Mouse (Mus musculus) heart, adult 18-20 months (tissue): Measurements from ENCODE around the gene Abcc12. TPM values are rescaled to one million over a fixed set of nuclear protein-coding genes. Genes with fewer than 3 reads are reported as not detected.

Experiments
- DNase-seq, 2 experiments: peaks; one replicate each; pipeline ENCODE4 v3.0.0; 2021 to 2022; ENCODE audit warnings: mixed read lengths in 1 of 2
- total RNA-seq, 2 experiments: library from RNA; stranded (reverse); gene quantifications; 2 replicates each; pipeline ENCODE4 v1.2.3; 2021

The Abcc12 gene
- total RNA-seq, 2 experiments from 2014 or later: 0.10 TPM; not detected in 1

DNA sequence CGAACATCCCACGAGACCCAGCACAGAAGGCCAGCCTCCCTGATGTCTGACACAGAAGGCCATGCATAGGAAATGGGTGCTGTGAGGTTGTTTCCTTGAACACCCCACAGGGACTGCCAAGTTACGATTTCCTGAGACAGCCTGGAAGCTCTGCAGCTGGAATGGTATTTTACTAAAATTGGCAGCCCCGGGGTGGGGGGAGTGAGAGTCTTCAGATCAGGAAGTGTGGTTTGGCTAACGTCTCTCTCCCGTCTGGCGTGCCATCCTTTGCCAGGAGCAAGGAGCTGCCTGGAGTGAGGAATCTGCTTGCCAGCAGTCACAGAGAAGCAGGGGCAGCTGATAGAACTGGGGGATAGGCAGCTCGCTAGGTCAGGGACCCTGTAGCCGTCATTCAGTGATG is 2.4 kb downstream of the Abcc12 start:
- DNase-seq: peak; percentile 42 to 68

DNA sequence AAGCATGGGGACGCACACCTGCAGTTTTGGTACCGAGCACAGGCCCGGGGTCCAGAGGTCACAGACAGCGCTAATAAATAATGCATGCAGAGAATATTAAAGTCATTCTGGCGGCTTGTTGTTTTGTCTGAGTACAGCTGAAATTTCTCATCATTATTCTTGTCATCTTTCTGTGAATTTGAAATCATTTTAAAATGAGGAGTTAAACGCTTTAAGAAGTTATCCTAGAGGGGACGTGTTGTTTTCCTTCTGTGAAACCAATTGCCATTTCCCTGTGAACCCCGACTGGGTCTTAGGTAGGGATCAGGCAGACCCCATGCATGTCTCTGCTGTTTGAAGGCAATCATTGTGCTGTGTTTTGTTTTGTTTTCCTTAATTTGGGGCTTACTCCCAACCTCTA is 2.9 kb downstream of the Abcc12 start:
- DNase-seq: no peak

DNA sequence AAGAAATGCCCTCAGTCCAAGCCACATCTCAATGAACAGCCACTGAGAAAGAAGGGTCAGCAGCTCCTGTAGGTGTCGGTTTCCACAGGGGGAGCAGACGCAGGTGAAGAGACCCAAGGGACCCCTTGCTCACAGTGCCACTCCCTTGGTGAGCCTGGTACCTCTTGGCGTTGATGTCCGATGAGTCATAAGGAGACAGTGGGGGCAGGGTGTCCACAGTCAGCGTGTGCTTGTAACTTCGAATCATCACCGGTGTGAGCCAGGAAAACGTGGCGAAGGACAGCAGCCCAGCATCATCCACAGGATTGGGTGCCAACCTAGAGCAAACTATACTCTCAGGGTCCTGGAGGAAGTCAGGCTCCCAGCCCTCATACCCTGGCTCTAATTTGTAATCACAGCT is 16.8 kb downstream of the Abcc12 start:
- DNase-seq: no peak

DNA sequence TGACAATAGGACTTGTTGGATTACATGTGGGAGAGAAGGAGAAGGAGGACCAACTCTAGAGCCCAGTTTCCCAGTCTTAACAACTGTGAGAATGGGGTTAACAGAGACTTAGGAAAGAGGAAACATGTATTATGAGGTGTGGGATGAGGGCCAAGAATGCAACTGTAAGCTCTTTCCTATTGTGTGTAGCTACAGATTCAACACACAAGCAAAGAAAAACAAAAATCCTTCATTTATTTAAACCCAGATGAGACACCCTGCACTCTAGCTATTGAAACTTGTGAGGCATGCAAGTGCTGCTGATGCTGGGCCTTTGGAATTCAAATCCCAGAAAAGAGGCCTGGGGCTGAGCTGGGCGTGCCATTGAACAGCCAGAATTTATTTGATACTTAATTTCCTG is 18.7 kb downstream of the Abcc12 start:
- DNase-seq: no peak

DNA sequence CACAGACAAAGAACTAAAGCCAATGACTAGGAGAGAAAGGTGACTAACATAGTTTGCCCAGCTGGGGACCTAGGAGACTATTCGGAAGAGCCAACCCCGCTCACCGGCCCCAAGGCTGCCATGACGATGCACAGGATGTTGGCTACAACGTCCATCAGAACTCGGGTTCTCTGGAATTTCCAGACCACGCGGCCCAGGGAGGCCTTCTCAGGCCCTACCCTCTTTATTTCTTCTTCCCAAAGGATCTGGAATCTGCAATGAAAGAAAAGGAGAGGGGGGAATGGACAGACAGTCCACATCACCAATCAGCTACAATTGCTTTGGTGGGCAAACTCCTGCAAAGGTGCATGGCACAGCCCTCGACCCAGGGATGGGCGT is 19.8 kb downstream of the Abcc12 start:
- no peak for DNase-seq

DNA sequence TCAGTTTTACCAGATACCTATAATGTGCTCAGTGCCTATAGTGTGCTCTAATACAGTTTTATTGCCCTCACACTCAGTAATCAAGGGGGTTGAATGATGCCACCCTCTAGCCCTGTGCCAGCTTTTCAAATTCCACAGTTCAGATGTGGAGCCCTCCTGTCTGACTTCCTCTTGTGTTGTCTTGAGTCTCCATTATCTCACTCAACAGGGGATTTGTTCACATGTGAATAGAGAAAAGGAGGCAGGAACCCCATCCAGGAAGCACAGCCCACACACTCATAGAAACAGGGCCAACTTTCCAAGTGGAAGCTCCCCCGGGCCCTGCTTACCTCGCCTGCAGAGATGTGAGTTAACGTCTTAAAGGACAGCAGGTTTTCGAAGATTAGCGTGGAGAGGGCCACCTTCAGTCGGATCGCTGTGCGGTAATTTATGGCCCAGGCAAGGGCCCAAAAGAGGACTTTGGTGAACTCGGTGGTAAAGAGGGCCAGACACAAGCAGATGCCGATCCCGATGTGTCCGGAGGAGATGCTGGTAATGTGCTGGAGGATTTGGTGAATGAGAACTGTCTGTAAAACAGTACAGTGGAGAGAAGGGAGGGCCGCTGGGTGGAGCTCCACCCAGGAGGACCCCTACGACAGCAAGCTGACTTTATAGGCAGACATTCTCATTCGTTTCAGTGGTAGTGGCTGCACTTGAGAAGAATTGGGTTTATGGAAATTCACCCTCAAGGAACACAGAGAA is 20.4 kb downstream of the Abcc12 start:
- DNase-seq: no peak

DNA sequence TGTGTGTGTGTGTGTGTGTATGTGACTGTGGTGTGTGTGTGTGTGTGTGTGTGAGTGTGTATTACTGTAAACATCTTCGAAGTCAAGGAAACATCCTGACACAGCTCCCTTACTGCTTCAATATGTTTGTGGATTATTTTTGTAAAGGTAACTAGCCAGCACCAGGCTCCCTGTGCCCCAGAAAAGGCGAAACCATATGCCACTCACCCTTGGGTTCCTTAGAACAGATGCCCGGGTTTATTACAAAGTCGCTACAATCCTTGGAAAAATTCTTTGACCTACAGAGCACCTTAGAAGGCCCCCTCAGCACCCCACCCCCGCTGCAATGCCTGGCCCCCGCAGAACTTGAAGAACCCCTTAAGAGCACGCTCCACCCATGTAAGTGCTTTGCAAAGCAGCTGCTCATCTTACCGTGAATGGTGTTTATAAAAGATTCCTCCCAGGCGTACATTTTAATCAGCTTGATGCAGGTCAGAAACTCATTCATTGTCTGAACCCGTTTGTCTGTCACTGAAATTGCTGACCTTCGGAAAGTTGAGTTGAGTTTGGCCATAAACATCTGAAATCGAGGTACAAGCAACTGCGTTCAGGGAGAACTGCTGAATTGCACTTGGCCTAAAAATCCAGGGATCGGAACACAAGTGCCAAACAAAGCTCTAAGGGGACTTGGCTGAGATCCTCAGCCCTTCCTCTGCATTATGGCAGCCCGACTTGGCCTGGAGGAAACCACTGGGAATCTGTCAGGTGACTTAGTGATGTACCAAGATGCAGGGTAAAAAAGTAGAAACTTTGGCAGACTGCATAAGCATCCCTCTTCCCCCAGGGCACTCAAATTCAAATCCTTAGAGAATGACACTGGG is 23.1 kb downstream of the Abcc12 start:
- no peak for DNase-seq

DNA sequence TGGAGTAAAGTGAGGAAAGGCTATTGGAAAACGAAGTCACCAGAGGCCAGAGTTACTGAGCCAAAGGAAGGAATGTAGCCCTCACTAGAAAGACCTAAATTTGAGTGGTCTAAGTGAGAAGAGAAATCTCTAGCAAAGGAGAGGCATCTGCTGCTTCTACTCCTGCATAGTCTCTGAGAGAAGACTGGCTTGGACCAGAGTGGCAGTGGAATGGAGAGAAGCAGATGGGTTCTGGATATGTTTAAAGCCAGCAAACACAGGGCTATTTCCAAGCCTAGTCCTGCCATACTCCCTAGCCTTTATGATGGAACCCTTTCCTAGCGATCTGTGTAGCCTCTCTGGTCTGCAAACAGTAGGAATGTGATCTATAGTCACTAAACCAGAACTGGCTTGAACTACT is 24.9 kb downstream of the Abcc12 start:
- DNase-seq: no peak

DNA sequence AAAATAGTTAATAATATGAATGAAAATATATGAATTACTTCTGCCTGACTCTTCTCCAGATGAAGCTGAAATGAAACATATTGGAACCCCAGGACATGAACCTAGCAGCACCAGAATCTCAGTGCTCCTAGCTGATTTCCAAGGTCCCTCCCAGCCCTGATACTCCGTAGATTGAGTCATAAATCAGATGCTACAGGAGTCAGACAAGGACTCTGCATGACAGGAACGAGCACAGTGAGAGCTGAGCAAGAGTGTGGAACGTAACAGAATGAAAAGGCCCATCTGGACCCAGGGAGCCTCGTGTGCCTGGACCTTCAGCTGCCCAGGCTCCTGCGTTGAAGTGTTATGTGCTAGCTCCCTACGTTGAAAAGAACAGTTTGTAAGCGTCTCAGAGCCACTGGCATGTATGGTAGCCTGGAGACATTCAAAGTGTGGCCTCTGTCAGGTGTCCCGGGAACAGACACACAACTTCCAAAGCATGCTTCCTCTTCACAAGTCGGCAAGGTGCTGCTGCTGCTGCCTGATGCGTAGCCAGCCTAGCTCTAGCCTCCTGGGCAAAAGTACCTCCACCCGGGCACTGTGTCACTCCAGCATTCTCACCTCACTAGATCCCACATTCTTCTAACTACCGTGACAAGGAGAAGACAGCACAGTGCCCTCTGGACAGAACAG is 26.1 kb downstream of the Abcc12 start:
- no peak for DNase-seq

DNA sequence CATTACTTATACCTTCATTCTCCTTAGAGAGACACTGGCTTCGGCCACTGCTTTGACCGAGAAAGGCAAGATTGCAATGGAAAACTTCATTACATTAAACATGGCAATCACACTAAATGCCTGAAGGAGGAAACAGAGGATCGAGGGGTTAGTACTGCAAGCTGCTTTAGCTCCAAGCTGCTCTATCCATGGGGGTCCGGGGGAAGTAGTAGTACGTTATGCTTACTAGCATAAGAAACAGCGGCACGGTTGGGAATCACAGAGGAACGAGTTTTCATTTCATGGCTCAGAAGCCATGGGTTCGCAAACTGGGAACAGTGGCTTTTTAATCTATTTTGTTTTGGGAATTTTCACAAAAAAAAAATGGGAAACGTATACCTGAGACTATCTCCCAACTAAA is 30.0 kb downstream of the Abcc12 start:
- no peak for DNase-seq

DNA sequence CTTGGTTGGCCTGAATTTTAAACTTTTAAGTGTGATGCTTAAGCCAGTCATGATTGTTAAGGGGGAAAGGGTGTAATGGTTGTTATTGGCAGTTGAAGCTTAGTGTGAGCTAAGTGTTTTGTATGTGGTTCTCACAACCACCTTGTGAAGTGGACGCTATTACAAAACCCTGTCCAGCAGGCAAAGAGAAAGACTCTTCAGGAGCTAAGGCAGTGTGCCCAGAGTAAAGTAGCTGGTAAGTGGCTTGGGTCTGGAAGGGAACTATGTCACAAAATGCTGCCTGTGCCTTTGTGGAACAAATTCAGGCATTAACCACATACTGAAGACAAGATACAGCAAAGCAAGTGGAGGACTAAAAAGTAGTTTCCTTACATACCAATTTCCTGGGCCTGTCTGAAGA is 34.5 kb downstream of the Abcc12 start:
- DNase-seq: no peak

DNA sequence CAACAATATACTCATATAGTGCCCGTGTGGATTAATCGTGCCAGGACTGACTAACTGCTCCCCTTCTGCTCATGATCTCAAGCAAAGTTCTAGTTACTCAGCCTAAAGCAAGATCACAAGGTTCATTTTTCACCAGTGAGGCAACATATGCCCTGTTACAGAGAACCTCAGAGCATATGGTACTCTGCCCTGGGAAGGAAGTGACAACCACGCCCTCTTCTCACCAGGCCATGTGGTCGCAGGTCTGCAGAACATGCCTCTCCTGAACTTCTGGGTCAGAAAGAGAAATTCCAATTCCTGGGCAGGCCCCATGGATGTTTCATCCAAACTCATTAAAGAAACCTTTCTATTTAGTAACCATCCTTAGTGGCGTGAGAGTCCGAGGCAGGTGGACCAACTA is 39.6 kb downstream of the Abcc12 start:
- no peak for DNase-seq

DNA sequence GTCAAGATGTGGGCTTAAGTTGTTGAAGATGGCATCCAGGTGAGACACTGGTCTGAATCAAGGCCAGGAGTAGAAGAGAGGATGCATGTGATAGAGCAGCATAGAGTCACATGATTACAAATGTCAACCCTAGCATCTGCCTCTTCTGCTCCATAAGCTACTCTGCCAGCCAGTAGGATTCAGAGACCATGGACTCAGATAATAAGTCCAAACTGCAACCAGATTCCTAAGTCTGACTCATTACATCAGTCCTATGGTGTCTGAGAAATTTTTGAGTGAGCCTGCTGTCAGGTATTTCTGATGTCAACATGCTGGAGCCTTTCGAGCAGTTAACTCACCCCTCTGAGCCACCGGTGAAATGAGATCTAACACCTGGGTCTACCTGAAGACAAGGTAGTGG is 40.1 kb downstream of the Abcc12 start:
- DNase-seq: no peak

DNA sequence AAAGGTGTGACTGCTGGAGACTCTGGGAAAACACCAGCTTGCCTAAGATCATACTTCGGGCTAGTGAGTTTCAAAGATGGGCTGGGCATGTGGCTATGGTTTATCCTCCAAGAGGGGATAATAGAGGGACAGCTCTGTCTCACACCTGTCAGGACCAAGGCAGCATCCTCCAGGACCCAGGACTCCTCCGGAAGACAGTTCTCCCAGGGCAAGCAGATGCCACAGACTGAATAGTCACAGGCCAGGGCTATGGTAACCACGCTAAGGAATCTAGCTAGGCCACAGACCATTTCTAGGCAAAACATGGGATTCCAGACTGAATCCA is 43.9 kb downstream of the Abcc12 start:
- DNase-seq: no peak

DNA sequence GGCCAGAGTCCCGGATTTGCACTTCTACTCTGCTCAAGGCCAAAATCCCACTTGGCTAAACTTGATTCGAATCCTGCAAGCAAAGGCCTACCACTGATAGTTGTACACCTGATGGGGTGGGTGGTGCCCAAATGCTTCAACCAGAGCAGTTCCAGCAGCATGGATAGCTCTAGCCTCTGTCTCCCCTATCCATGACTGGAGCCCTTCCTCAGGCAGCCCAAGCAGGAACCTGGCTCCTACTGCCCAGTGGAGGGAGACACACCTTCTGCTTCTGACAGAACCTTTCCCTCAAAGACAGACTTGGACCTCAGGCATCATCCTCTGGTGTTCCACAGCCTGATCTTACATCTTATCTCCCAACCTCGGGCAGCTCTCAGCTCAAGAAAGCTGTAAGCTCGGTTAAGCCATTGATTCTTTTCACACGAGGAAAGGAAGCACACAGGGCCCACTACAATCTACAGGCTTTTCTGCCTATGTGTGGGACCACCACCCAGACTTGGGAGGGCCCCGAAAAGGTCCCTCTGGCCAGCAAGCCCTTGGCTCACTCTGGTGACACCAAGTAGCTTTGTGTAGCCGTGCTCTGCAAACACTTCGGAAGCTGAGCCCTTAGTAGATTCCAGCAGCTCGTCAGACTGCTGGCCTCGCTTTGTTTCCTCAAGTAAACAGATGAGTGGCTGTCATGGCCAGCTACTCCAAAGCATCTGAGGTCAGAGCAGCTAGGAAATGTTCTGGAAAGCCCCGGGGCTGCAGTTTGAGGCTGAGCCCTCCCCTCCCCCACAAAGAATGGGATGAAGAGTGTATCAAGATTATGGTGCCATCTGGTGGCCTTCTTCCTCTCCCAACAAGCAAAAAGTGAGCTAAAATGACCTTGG is 44.5 kb downstream of the Abcc12 start:
- DNase-seq: peak; percentile 82 to 84

DNA sequence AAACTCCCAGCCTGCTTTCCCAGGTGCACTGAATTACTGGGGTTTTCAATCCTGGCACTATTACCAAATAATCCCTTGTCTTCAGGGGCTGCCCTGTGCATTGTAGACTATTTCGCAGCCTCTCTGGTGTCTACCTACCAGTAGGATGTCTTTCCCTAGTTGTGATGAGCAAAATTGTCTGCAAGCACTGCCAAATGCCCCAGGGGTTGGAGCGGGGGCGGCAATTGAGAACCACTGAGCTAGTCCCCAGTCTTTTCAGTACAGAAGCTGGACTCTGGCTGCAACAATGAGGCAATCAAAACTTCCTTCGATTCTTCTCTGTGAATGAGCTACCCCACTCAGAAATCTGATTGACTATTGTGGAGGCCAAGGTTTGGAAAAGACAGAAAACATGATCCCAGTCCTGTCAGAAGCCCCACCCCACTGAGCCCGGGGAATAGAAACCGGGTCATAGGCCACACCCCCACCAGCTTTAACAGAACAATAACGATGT is 45.4 kb downstream of the Abcc12 start:
- peak; percentile 28 to 33 for DNase-seq

DNA sequence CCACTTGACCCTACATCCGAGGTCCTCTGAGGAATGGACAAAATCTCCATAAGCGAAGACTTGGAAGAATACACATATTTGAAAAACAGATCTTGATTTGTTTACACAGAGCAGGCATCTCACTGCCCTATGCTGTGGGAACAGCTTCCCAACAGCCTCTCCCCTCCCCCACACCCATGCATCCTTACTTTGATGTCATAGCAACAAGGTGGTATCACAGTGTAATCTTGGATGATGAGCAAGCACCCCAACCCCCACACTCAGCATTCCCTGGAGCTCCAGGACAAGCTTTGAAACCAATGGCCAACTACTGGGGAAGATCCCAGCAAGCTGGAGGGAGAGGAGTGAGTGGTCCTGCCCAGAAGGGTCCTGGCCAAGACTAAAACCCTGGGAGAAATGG is 50.8 kb downstream of the Abcc12 start:
- no peak for DNase-seq

DNA sequence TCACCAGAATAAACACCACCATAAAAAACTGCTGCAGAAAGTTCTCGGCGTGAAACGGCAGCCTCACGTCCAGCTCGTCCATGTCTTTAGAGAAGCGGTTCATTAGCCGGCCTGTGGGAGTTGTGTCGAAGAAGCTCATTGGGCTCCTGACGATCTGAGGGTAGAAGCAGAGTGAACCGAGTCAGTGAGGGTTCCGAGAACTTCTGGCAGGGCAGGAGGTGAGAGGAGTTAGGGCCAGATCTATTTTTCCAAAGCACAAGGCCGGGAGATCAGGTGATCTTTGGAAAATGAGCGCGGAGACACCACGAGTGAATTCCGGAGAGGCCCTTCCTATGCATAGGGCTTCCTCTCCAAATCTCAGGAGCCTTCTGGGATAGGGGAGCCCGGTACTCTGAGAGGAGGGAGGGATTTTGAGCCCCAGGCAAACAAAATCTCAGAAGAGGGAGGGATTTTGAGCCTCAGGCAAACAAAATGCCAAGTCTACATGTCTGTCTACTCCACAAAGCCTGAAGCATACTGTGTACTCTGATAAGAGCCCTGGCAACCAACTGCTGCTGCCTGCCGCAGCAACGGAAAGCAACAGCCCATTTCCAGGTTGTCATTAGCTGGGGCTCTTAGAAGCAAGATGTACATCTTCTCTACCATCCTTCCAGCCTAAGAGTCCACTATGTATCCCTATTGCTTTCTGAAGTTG is 53.0 kb downstream of the Abcc12 start:
- DNase-seq: no peak

DNA sequence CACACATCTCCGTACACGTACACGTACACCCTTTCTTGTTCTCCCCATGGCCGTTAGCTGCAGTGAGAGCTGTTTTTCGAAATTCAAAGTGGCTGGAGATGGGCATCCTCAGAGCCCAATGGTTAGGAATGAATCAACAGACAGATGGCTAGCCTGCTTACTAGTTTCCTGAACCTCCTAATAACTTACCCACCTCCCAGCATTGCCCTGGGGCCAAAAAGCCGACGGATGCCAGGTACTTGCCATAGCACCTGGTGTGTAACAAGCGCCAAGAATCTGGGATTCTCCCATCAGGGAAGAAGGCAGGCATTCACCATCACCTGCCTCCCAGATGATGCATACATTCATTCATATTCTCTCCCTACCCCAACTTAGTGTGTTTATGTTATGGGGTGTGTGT is 53.7 kb downstream of the Abcc12 start:
- no peak for DNase-seq

DNA sequence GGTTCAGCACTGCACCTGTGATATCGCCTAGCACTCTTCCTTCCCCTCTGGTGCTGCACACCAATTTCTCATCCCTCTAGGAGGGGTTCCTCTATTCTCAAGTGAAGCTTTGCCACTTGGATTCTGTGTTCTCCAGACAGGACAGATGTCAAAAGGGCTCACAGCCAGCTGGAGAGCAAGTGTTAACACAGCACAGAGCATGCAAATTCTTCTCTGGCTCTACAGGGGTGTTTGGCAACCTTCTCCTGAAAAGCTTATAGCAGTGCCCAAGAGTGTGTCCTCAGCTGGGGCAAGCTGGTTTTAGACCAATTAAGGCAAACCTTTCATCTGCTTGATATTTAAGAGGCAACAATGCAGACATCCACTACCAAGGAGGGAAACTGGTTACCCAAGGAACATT is 66.3 kb downstream of the Abcc12 start:
- peak in 1 of 2 experiments; percentile 12 for DNase-seq

DNA sequence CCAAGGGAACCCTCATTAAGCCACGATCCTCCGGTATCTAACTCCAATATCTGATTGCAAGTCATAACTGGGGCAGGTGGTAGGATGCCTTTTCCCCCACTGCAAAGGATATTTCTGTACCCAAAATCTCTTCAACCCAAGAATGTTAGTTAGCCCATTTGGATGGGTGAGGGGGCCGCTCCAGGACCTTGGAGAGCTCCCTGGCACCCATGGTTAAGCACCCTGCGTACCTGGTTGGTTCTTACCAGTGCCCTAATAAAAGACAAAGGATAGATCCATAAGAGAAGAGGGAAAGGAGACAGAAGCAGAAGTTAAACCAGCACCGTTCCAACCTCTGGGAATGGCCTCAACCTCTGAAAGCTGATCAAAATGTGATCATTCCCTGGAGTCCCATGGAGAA is 67.6 kb downstream of the Abcc12 start:
- DNase-seq: no peak
